Mouse (Mus musculus) thymus, adult 18-20 months (tissue): Measurements from ENCODE around the gene Vrk2.

Experiments used
- DNase-seq, 2 experiments: peaks; one replicate each; pipeline ENCODE4 v3.0.0; 2022; ENCODE audit warnings: mixed read lengths in 2 of 2

The Vrk2 gene

DNA sequence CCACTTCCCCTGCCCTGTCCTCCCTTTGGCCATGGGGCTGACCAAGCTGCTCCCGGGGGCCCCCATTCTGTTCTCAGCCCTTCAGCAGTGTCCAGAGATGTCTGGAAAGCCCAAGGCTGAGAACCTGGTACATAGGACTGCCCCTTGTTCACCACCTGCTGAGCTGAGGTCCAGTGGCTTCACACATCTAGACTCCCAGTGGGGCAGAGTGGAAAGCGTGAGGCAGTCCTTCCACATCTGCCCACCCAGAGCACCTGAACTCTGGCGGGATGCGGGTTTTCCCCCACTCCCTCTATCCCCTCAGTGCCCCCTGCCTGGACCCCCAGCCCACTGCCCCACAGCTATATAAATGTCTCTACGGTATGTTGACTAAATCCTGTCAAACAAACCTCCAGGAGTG is 56.0 kb downstream of the Vrk2 start:
- no peak for DNase-seq

GRCm38 (mm10) chr11:26533828-26534119 is 60.0 kb downstream of the Vrk2 start:
- DNase-seq = no peak

DNA sequence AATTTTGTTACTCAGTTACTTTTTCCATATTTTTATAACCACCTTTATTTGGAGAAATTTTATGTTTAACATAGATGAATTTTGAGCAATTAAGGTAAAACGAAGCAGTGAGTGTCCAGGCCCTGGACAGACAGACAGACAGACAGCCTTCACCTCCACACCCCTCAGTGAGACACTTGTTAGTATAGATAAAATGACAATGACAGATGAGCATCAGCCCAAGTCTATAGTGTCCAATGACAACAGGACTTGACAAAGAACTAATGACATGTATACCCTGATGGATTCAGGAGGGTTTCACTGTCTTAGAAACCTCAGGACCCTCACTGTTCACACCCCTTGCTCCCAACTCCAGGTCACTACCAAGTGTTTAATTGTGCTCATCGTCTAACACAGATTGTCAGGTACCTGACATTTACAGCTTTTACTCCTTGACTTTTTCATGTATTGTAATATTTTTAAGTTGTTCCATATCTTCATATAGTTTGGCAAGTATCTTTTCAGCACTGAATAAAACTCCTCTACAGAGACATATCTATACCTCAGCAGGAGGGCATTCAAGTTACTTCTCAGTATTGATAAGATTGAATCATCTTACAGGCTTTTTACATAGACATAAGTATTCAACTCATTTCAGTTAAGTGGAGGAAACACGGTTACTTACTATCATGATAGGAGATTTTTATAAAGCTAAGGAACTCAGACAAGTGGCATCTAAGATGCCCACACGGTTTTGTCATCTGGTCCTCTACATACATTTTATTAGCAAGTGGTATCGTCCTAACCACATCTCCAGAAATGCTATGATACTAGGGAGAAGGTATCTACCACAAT is 60.6 kb downstream of the Vrk2 start:
- DNase-seq = no peak

DNA sequence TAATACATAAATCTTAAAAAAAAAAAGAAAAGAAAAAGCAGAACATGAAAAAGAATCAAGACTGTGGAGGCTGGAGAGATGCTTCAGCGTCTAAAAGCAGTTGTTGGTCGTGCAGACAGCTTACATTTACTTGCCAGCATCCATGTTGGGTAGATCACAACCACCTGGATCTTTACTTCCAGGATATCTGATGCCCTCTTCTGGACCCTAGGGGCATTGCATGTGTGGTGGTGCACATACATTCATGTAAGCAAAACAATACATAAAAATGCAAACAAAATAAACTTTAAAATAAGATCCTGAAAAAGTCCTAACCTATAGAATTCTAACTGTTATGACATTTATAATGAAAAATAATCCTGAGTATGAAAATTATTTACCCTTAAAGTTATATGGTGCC is 66.9 kb downstream of the Vrk2 start:
- no peak for DNase-seq

GRCm38 (mm10) chr11:26518991-26519390 is 74.8 kb downstream of the Vrk2 start:
- no peak for DNase-seq

DNA sequence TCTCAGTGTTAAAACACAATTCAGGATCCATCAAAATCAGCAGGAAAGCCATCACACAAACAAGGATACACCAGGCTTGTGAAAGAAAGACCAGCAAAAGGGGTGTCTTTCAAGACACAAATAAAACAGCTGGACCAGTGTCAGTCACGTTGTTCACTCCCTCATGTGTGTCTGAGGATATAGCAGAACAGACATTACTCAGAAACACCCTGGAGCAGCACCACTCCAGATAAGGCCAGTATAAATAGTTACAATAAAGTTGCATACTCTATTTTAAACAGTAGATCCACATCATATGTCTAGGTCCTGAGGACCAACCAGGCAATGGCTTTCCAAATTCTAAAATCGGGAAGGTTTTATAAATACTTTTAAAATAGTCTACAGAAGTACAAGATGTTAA is 77.7 kb downstream of the Vrk2 start:
- no peak for DNase-seq

- no peak for DNase-seq
Measured at GRCm38 (mm10) chr11:26513683-26514082, 80.1 kb downstream of the Vrk2 start.

- no peak for DNase-seq
Measured at GRCm38 (mm10) chr11:26495951-26496350, 97.8 kb downstream of the Vrk2 start.

DNA sequence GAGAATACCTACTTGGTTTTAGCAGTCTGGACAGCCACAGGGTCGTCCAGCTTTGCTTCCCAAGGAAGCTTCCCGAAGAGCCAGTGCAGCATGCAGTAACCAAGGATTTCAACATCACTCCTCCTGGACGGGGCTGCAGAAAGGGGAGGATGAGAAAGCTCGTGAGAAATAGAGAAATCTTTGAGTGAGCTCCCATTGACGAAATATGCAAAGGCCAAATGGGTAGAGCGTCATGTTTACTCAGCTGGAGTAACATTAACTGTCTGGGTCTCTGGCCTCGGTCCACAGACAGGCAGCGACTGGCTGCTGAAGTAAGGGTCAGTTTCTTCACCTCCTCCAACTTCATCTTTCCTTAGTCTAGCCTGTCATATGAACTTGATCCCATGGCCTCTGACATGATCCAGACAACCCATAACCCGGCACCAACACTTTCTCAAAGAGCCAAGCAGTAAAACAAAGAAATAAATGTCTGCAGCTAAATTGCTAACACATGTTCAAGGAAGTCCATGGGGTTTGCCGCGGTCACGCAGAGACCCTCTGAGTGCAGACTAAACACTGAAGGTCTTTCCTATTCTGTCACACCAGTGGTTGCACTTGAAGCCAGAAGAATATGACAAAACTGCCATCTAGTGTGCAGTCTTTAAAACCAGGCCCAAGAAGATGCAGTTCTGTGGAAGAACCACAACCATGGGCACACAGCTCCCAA is 103.9 kb downstream of the Vrk2 start:
- no peak for DNase-seq

DNA sequence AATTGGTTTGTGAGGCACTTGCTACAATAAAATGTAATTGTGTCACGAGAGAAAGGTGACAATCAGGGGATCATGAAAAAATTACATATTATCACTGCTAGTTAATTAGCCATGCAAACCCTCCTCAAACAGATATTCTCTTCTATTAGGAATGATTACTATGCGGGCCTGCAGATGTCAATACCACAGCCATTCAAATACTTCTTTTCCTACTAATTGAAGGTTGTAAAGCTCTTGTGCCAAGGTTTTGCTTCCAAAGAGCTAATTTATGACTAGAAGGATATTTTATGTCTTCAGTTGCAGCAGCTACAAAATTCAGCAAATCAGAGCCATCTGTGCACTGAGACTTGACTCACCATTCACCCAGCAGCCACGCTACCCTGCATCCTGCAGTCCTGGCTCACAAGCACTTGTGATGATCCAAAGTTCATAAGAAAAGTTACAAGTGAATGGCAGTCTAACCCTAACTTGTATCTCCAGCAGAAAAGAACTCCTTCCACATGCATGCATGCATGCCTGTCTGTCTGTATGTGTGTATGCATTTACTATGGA is 112.0 kb downstream of the Vrk2 start:
- no peak for DNase-seq

- no peak for DNase-seq
Measured at GRCm38 (mm10) chr11:26477037-26477739, 116.6 kb downstream of the Vrk2 start.

GRCm38 (mm10) chr11:26454081-26454480 is 139.7 kb downstream of the Vrk2 start:
- DNase-seq = no peak

DNA sequence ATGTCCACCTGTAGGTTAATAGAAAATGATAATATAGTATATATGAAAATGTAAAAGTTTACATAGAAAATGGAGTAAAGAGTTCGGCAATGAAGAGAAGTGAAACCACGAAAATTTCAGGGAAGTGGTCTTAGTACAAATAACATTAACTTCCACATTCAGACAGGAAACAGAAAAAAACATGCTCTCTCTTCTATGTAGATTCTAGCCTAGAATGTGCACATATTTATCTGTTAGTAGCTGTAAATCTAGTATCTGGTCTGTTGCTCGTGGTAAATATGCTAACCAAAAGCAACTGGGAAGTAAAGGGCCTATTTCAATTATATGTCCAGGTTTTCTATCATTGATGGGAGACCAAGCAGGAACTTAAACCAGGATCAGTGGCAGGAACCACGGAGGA is 141.1 kb downstream of the Vrk2 start:
- no peak for DNase-seq

- no peak for DNase-seq
Measured at GRCm38 (mm10) chr11:26451228-26451627, 142.6 kb downstream of the Vrk2 start.

DNA sequence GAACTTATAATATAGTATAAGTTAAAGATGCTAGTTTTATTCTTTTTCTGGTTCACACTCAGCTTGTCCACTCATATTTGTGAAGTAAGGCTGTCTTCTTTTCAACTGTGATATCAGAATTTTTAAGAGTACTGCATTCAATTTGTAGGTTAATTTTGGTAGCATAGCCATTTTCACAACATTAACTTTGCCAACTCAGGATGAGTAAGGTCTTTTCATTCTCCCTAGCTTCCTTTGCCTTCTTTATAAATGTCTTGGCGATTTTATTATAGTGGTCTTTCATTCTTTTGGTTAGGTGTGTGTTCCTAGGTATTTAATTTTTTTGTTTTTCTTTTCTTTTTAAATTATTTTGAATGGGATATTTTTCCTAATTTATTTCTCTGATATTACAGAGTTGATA is 143.2 kb downstream of the Vrk2 start:
- no peak for DNase-seq

GRCm38 (mm10) chr11:26449789-26450188 is 144.0 kb downstream of the Vrk2 start:
- DNase-seq = no peak

DNA sequence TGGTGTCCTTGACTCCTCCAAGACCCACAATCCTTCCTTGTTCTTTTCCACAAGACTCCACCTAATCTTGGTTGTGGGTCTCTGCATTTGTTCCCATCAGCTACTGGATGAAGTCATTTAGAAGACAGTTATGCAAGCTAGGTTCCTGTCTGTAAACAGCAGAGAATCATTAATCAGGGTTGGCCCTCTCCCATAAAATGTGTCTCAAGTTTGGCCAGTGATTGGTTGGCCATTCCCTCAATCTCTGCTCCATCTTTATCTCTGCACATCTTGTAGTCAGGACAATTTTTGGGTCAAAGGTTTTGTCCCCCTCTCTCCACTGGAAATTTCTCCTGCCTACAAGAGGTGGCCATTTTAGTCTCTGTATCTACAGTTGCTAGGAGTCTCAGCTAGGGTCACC is 149.4 kb downstream of the Vrk2 start:
- no peak for DNase-seq

GRCm38 (mm10) chr11:26441121-26441520 is 152.7 kb downstream of the Vrk2 start:
- no peak for DNase-seq

DNA sequence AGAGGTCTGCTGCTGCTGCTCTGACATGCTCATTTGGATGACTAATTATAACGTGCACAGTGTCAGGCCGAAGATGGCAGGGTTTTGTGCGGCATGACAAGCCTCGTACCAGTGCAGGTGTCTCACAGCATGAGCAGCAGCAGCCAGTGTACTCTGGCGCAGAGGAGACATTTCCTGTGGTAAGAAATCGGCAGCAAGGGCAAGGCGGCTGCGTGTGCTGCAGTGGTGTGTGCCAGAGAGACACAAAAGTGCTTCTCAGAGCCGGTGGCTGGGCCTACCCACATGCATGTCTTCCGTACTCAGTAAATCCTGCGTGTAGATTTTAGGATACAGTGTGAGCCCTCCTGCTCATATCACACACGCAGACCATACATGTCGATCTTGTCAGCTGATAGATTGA is 156.0 kb downstream of the Vrk2 start:
- DNase-seq = peak; percentile 28 to 31

DNA sequence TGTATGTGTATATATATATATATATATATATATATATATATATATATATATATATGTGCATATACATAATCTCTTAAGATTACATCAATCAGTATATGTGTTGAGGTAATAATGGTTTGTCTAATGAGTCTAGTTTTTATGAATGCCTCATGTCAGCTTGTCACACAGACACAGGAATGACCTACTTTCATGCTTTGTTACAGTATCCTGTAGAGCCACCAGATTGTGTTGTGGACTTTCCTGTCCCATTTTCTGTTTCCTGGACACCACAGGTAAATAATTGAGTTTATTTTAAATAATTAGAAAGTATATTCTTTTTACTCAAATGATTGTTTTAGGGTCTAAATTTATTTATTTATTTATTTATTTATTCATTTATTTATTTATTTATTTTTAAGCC is 159.6 kb downstream of the Vrk2 start:
- no peak for DNase-seq

DNA sequence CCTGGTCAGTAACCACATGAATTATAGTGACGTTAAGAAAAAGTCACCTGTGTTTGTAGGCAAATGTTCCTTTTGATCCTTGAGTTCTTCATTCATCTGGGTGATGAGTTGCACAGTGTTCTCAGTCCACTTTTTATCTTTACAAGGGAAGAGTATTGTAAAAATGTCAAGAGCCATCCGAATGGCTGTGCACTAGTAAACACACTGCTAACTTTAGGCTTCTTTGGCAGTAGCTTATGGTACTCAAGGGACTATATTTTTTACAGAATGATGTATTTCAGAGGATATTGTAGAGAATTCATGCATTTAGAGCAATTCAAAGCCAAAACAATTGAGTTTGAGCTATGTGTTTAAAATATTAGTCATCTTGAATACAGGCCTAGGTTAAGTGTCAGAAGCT is 172.3 kb downstream of the Vrk2 start:
- no peak for DNase-seq
